Mouse (Mus musculus) MEL (cell line): ENCODE measurements around the gene Acvr1c. TPM values are rescaled to one million over a fixed set of nuclear protein-coding genes. Genes with fewer than 3 reads are reported as not detected.

ENCODE experiments used
- DNase-seq: peaks from one replicate; pipeline ENCODE4 v3.0.0; 2011; ENCODE audit warnings: low read depth, low spot score
- H3K27ac ChIP-seq: 2 replicates; pipeline ENCODE4 v1.5.1; 2012; ENCODE audit warnings: low read depth, mild to moderate bottlenecking, control low read depth, low read length, moderate library complexity; ENCODE audit not compliant: control insufficient read depth
- H3K27me3 ChIP-seq, 2 experiments: fragments of 150-350 bp in 1 of 2; sonication (generic) in 1 of 2; 2 replicates each; pipeline ENCODE4 v1.6.1; 2012; ENCODE audit warnings: low read length in 2 of 2, mild to moderate bottlenecking in 2 of 2, improper control_type of control experiment in 1 of 2, moderate library complexity in 1 of 2; ENCODE audit not compliant: insufficient read depth in 2 of 2, control insufficient read depth in 1 of 2
- H3K36me3 ChIP-seq, 2 experiments: 2 replicates each; pipeline ENCODE4 v1.6.1; 2012 to 2014; ENCODE audit warnings: low read length in 2 of 2, improper control_type of control experiment in 1 of 2, inconsistent platforms in 1 of 2, mild to moderate bottlenecking in 1 of 2; ENCODE audit not compliant: insufficient read depth in 2 of 2, control insufficient read depth in 1 of 2
- H3K4me1 ChIP-seq, 2 experiments: fragments of 150-350 bp in 1 of 2; sonication (generic) in 1 of 2; 2 replicates each; pipeline ENCODE4 v1.6.1; 2012; ENCODE audit warnings: low read length in 2 of 2, improper control_type of control experiment in 1 of 2, mild to moderate bottlenecking in 1 of 2; ENCODE audit not compliant: insufficient read depth in 2 of 2, control insufficient read depth in 1 of 2
- H3K4me3 ChIP-seq, 2 experiments: fragments of 150-350 bp in 1 of 2; sonication (generic) in 1 of 2; 2 replicates each; pipeline ENCODE4 v1.5.1; 2012; ENCODE audit warnings: low read depth in 2 of 2, low read length in 2 of 2, mild to moderate bottlenecking in 2 of 2, moderate library complexity in 2 of 2, control low read depth in 1 of 2, improper control_type of control experiment in 1 of 2; ENCODE audit not compliant: control insufficient read depth in 1 of 2, insufficient read depth in 1 of 2
- H3K79me2 ChIP-seq: 2 replicates; pipeline ENCODE4 v1.6.1; 2012; ENCODE audit warnings: mild to moderate bottlenecking, low read length, moderate library complexity; ENCODE audit not compliant: control insufficient read depth, poor library complexity, insufficient read depth
- H3K9ac ChIP-seq: 2 replicates; pipeline ENCODE4 v1.6.1; 2012; ENCODE audit warnings: low read depth, mild to moderate bottlenecking, control low read depth, low read length, moderate library complexity; ENCODE audit not compliant: control insufficient read depth, poor library complexity, severe bottlenecking
- H3K9me3 ChIP-seq: fragments of 150-350 bp; sonication (generic); replicated peaks from 2 replicates; pipeline ENCODE4 v1.6.1; 2012; ENCODE audit warnings: mild to moderate bottlenecking, low read length, improper control_type of control experiment, moderate library complexity; ENCODE audit not compliant: insufficient read depth
- CHD1 ChIP-seq: IDR thresholded peaks from 2 replicates; pipeline ENCODE4 v1.6.1; 2012; ENCODE audit warnings: low read depth, mild to moderate bottlenecking, inconsistent platforms, low read length, improper control_type of control experiment
- CHD2 ChIP-seq: IDR thresholded peaks from 2 replicates; pipeline ENCODE4 v1.6.1; 2011; ENCODE audit warnings: low read length, improper control_type of control experiment
- CTCF ChIP-seq, 3 experiments: IDR thresholded peaks in 2 of 3; conservative IDR thresholded peaks in 1 of 3; 2 replicates each; pipeline ENCODE4 v1.5.1; 2011 to 2012; ENCODE audit warnings: low read length in 3 of 3, low read depth in 2 of 3, mild to moderate bottlenecking in 2 of 3, improper control_type of control experiment in 1 of 3, inconsistent platforms in 1 of 3, mixed read lengths in 1 of 3, moderate library complexity in 1 of 3; ENCODE audit not compliant: control insufficient read depth in 1 of 3, insufficient read depth in 1 of 3, poor library complexity in 1 of 3, severe bottlenecking in 1 of 3
- ELF1 ChIP-seq: IDR thresholded peaks from 2 replicates; pipeline ENCODE4 v1.6.1; 2014; ENCODE audit warnings: low read depth, mild to moderate bottlenecking, inconsistent platforms, low read length, improper control_type of control experiment, moderate library complexity
- EP300 ChIP-seq, 2 experiments: IDR thresholded peaks; 2 replicates each; pipeline ENCODE4 v1.6.1; 2011; ENCODE audit warnings: improper control_type of control experiment in 2 of 2, low read length in 2 of 2, low read depth in 1 of 2, mild to moderate bottlenecking in 1 of 2
- ETS1 ChIP-seq: IDR thresholded peaks from 2 replicates; pipeline ENCODE4 v1.6.1; 2012; ENCODE audit warnings: low read depth, mild to moderate bottlenecking, inconsistent platforms, low read length, improper control_type of control experiment, moderate library complexity
- GATA1 ChIP-seq: IDR thresholded peaks from 2 replicates; pipeline ENCODE4 v1.6.1; 2011; ENCODE audit warnings: low read depth, low read length, improper control_type of control experiment
- HCFC1 ChIP-seq: IDR thresholded peaks from 2 replicates; pipeline ENCODE4 v1.6.1; 2012; ENCODE audit warnings: low read depth, mild to moderate bottlenecking, inconsistent platforms, low read length, improper control_type of control experiment, moderate library complexity
- JUND ChIP-seq: IDR thresholded peaks from 2 replicates; pipeline ENCODE4 v1.6.1; 2011; ENCODE audit warnings: low read depth, mild to moderate bottlenecking, improper control_type of control experiment, low read length
- KAT2A ChIP-seq: conservative IDR thresholded peaks from 2 replicates; pipeline ENCODE4 v1.6.1; 2012; ENCODE audit warnings: low read depth, low read length, improper control_type of control experiment, inconsistent platforms
- MAFK ChIP-seq: IDR thresholded peaks from 2 replicates; pipeline ENCODE4 v1.6.1; 2011; ENCODE audit warnings: low read depth, mild to moderate bottlenecking, low read length, improper control_type of control experiment, borderline replicate concordance
- MAX ChIP-seq: IDR thresholded peaks from 2 replicates; pipeline ENCODE4 v1.6.1; 2011; ENCODE audit warnings: low read length, improper control_type of control experiment
- MAZ ChIP-seq: IDR thresholded peaks from 2 replicates; pipeline ENCODE4 v1.6.1; 2012; ENCODE audit warnings: low read depth, mild to moderate bottlenecking, inconsistent platforms, low read length, improper control_type of control experiment
- MEF2A ChIP-seq: IDR thresholded peaks from 2 replicates; pipeline ENCODE4 v1.6.1; 2014; ENCODE audit warnings: low read depth, mild to moderate bottlenecking, inconsistent platforms, low read length, improper control_type of control experiment; ENCODE audit not compliant: poor library complexity, insufficient replicate concordance, severe bottlenecking; ENCODE audit errors: extremely low read depth
- MXI1 ChIP-seq: IDR thresholded peaks from 2 replicates; pipeline ENCODE4 v1.6.1; 2011; ENCODE audit warnings: mild to moderate bottlenecking, low read depth, low read length, improper control_type of control experiment
- NRF1 ChIP-seq: IDR thresholded peaks from 2 replicates; pipeline ENCODE4 v1.6.1; 2014; ENCODE audit warnings: low read depth, mild to moderate bottlenecking, inconsistent platforms, low read length, improper control_type of control experiment, moderate library complexity; ENCODE audit not compliant: poor library complexity, insufficient read depth, severe bottlenecking
- POLR2A ChIP-seq, 2 experiments: IDR thresholded peaks; 2 replicates each; pipeline ENCODE4 v1.6.1; 2011 to 2012; ENCODE audit warnings: low read length in 2 of 2, mild to moderate bottlenecking in 2 of 2, control low read depth in 1 of 2, improper control_type of control experiment in 1 of 2, low read depth in 1 of 2, moderate library complexity in 1 of 2; ENCODE audit not compliant: control insufficient read depth in 1 of 2, insufficient read depth in 1 of 2, poor library complexity in 1 of 2
- POLR2AphosphoS2 ChIP-seq: IDR thresholded peaks from 2 replicates; pipeline ENCODE4 v1.6.1; 2011; ENCODE audit warnings: low read length, improper control_type of control experiment
- POLR2AphosphoS5 ChIP-seq: IDR thresholded peaks from 2 replicates; pipeline ENCODE4 v1.6.1; 2012; ENCODE audit warnings: low read depth, borderline replicate concordance, mild to moderate bottlenecking, inconsistent platforms, low read length, moderate library complexity, mixed read lengths
- RAD21 ChIP-seq: IDR thresholded peaks from 2 replicates; pipeline ENCODE4 v1.6.1; 2011; ENCODE audit warnings: mild to moderate bottlenecking, low read depth, low read length, improper control_type of control experiment
- SMC3 ChIP-seq: IDR thresholded peaks from 2 replicates; pipeline ENCODE4 v1.6.1; 2011; ENCODE audit warnings: low read depth, low read length, improper control_type of control experiment
- TAL1 ChIP-seq: IDR thresholded peaks from 2 replicates; pipeline ENCODE4 v1.6.1; 2012; ENCODE audit warnings: mild to moderate bottlenecking, inconsistent platforms, low read length, moderate library complexity, mixed read lengths
- TCF12 ChIP-seq: IDR thresholded peaks from 2 replicates; pipeline ENCODE4 v1.6.1; 2014; ENCODE audit warnings: low read depth, mild to moderate bottlenecking, inconsistent platforms, low read length, improper control_type of control experiment, moderate library complexity
- USF1 ChIP-seq: IDR thresholded peaks from 2 replicates; pipeline ENCODE4 v1.6.1; 2014; ENCODE audit warnings: low read depth, mild to moderate bottlenecking, inconsistent platforms, low read length, improper control_type of control experiment, moderate library complexity
- ZC3H11A ChIP-seq: IDR thresholded peaks from 2 replicates; pipeline ENCODE4 v1.6.1; 2012; ENCODE audit warnings: low read depth, mild to moderate bottlenecking, inconsistent platforms, low read length, improper control_type of control experiment
- ZKSCAN1 ChIP-seq: IDR thresholded peaks from 2 replicates; pipeline ENCODE4 v1.6.1; 2012; ENCODE audit warnings: low read depth, mild to moderate bottlenecking, inconsistent platforms, low read length, improper control_type of control experiment, moderate library complexity
- ZMIZ1 ChIP-seq: IDR thresholded peaks from 2 replicates; pipeline ENCODE4 v1.6.1; 2012; ENCODE audit warnings: low read depth, mild to moderate bottlenecking, inconsistent platforms, low read length, improper control_type of control experiment, moderate library complexity
- polyA plus RNA-seq, 2 experiments: library from polyadenylated mRNA; stranded (reverse) in 1 of 2; unstranded in 1 of 2; fragments of >175 nt in 1 of 2; fragments of >200 nt in 1 of 2; gene quantifications; 2 replicates each; pipeline versions ENCODE4 v1.2.1 to v1.2.4; 2012; ENCODE audit warnings: low replicate concordance in 2 of 2, low read depth in 1 of 2; ENCODE audit not compliant: insufficient read length in 2 of 2, insufficient read depth in 1 of 2, missing spikeins in 1 of 2
- total RNA-seq: library from RNA; depleted of rRNA; stranded (reverse); fragments of 300-350 nt; gene quantifications from 2 replicates; pipeline ENCODE4 v1.2.3, GENCODE M21; 2012; rRNA removed

Gene Acvr1c
- total RNA-seq (not detected in 2 replicates), polyA plus RNA-seq (not detected)

DNA sequence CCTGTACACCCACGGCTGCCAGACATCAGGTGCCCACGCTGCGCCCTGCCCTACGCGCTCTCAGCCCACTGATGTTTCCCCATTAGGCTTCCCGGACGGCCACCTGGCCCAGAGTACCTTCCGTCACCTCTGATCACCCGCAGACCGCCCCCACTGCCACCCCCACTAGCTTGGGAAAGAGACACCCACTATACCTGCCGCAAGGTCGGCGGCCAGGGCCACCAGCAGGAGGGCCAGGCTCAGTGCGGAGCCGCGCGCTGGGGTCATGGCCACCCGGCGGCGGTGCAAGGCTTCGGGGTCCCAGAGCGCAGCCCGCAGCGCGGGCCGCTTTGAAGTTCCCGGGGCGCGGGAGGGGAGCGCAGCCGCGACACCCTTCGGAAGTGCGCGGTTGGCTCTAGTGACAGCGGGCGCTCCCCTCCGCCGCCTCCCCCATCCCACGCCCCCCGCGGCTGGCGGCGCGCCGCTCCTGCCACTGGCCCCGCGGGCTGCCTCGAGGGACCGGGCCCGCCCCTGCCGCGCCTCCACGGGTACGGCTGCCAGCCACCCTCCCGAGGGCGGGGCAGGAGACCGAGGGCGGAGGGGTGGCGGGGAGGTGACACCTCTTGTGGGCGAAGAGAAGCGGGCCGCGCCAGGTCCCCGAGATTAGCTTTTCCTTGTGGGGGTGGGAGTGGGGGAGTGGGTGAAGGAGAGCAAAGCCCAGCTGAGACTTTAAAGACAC lies at the start of gene Acvr1c:
Acvr1c (minus strand) TSS at position 482 of the 718 bp plus-strand sequence.
- no peaks in the 10 kb centered on the region for H3K36me3 ChIP-seq
- H3K9ac ChIP-seq, result no peak within 1 kb of the TSS
- H3K4me3 ChIP-seq, result no peak within 1 kb of the TSS
- H3K79me2 ChIP-seq, result no peaks in the 10 kb centered on the region
- no peak within 1 kb of the TSS for H3K27ac ChIP-seq
- no peak for TF ChIP-seq CHD1
- TF ChIP-seq MAX, result no peak
- no peak for TF ChIP-seq EP300 (IDR thresholded peaks at IDR 0.05; ENCODE audit: low read depth in 1 of 2, low read length in 2 of 2)
- no peak for TF ChIP-seq MXI1
- TF ChIP-seq RAD21, result no peak
- no peak for TF ChIP-seq MEF2A
- no peak for TF ChIP-seq KAT2A
- TF ChIP-seq POLR2A (IDR thresholded peaks at IDR 0.05; ENCODE audit: control insufficient read depth in 1 of 2, insufficient read depth in 1 of 2, low read depth in 1 of 2, low read length in 2 of 2, poor library complexity in 1 of 2), result no peak
- no peak for TF ChIP-seq ELF1
- no peak for TF ChIP-seq ZC3H11A
- TF ChIP-seq SMC3, result no peak
- TF ChIP-seq MAZ, result no peak
- no peak for TF ChIP-seq TAL1
- no peak for TF ChIP-seq GATA1
- no peak for TF ChIP-seq NRF1
- no peak for TF ChIP-seq POLR2AphosphoS2
- no peak for TF ChIP-seq ZKSCAN1
- no peak for TF ChIP-seq ETS1
- TF ChIP-seq ZMIZ1, result no peak
- H3K4me1 ChIP-seq, result no peaks in the 10 kb centered on the region
- H3K27me3 ChIP-seq, result no peaks in the 10 kb centered on the region
- no peak for DNase-seq
- H3K9me3 ChIP-seq, result no peaks in the 10 kb centered on the region

DNA sequence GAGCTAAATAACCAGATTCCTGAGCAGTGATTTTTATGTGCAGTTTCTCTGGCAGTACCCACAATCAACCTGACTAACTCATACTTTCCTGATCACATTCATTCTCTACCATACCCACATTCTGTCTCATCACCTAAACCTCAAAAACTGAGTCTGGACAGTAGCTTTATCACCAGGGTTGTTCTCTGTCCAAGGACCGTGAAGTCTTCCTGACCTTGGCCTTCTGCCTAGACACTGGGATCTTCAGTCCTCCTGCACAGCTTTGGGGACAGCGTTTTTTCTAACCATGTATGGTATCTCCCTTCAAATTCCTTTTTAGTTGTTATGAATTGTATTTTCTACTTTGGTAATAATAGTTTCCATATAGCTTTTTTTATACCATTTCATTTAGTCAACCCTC lies 45.8 kb upstream of the Acvr1c start:
- Histone ChIP-seq H3K36me3 (no peaks in the 10 kb centered on the region), H3K27ac (no peak overlapping the region), H3K9ac (no peak overlapping the region), H3K4me3 (no peak overlapping the region), H3K79me2 (no peaks in the 10 kb centered on the region), H3K4me1 (no peaks in the 10 kb centered on the region), H3K27me3 (no peaks in the 10 kb centered on the region), H3K9me3 (no peaks in the 10 kb centered on the region)
- TF ChIP-seq POLR2A (IDR thresholded peaks at IDR 0.05; ENCODE audit: control insufficient read depth in 1 of 2, insufficient read depth in 1 of 2, low read depth in 1 of 2, low read length in 2 of 2, poor library complexity in 1 of 2), result no peak
- no peak for TF ChIP-seq CTCF (IDR thresholded peaks at IDR 0.05 in 2 of 3, conservative IDR thresholded peaks at IDR 0.05 in 1 of 3; ENCODE audit: control insufficient read depth in 1 of 3, insufficient read depth in 1 of 3, low read depth in 2 of 3, low read length in 3 of 3, poor library complexity in 1 of 3, severe bottlenecking in 1 of 3)
- no peak for TF ChIP-seq HCFC1
- TF ChIP-seq ZMIZ1, result no peak
- TF ChIP-seq ZC3H11A, result no peak
- TF ChIP-seq POLR2AphosphoS2, result no peak
- no peak for TF ChIP-seq EP300 (IDR thresholded peaks at IDR 0.05; ENCODE audit: low read depth in 1 of 2, low read length in 2 of 2)
- TF ChIP-seq JUND, result no peak
- TF ChIP-seq MAFK, result no peak
- no peak for TF ChIP-seq POLR2AphosphoS5
- TF ChIP-seq TCF12, result no peak
- TF ChIP-seq USF1, result no peak
- TF ChIP-seq KAT2A, result no peak
- TF ChIP-seq CHD2, result no peak
- TF ChIP-seq ETS1, result no peak
- DNase-seq, result no peak
